Mouse (Mus musculus) adrenal gland, adult 2 months (tissue): ENCODE measurements around the gene Mettl22. TPM values are rescaled to one million over a fixed set of nuclear protein-coding genes. Genes with fewer than 3 reads are reported as not detected.
A peak's percentile ranks its signal among the peaks of the same experiment; 100 is the strongest.

Experiments
- DNase-seq: peaks from one replicate; pipeline ENCODE4 v3.0.0; 2021
- polyA plus RNA-seq: library from polyadenylated mRNA; depleted of rRNA; stranded (reverse); fragments of >200 nt; gene quantifications from 2 replicates; pipeline ENCODE4 v1.2.3, GENCODE M21; 2012
- total RNA-seq, 2 experiments: library from RNA; stranded (reverse); gene quantifications; 2 replicates each; pipeline ENCODE4 v1.2.3; 2021

The Mettl22 gene
- total and polyA plus RNA-seq, 3 experiments: 15.1 to 30.1 (median 19.3) TPM

DNA sequence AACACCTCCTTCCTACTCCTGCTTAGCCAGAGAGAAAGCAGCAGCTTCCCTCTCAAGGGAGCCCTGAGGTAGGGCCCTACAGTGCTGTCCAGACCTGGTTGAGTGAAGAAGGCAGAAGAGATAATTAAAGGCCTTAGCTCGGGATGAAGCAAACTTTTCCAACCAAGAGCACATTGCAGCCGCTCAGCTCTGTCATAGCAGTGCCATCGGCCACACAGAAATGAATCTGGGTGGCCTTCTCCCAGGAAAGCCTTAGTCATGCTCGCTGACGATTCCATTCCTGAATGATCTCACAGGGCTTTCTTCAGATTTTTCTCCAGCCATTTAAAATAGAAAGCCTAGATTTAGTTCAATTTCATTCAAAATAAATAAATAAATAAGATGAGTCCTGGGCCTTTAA is 39.3 kb downstream of the Mettl22 start:
- DNase-seq: peak; percentile 57

DNA sequence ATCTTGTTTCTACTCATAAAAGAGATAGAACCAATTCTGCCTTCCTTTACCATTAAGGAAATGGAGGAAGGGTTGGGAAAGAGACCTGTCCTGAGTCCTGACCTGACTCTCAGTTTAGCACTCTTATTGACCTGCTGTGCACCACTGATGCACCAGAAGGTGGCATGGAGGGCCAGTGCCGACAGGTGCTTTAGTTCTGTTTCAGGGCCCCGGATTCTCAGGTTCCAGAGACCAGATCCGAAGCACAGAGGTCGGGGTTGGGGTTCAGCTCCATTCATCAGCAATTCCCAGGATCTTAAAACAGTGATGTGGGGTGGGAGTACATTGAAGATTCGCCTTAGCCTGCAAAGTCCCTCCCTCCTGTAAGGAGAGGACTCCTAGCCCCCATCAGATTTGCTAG is 42.2 kb downstream of the Mettl22 start:
- DNase-seq: no peak

DNA sequence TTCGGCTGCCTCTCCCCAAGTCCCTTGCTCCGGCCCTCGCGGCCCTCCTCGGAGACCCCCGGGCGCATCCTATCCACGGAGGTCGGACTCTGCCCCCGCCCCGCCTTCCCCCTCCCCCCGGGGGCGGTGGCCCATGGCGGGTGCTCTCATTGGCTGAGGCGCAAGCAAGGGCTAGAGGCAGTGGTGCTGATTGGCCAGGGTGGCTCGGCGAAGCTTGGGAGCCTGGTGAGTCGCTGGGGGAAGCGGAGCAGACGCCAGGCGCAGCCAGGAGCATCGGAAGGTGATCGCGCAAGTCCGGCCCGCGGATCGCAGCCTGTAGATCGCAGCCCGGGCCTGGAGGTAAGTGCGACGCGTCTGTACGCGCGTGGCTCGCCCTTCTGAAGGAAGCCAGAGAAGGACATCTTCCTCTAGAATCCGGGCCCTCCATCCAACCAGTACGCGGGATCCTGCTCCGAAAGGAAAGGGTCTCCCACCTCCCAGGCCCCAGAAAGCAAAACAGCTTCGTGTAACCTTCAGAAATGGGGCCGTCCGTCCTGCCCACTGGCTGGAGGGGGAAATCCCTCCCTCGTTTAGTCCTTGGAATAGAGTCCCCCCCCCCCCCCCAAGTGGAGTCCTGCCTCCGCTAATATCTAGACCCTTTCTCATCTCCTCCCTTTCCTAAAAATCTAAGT is 42.8 kb downstream of the Mettl22 start, which contains the start of gene Abat:
Gene Abat, plus strand, starts transcription at position 194 of the 671 bp plus-strand sequence.
- peak; percentile 97 for DNase-seq

- DNase-seq: peak; percentile 45
These were observed 43.6 kb downstream of the Mettl22 start for GRCm38 (mm10) chr16:8514180-8514579.

DNA sequence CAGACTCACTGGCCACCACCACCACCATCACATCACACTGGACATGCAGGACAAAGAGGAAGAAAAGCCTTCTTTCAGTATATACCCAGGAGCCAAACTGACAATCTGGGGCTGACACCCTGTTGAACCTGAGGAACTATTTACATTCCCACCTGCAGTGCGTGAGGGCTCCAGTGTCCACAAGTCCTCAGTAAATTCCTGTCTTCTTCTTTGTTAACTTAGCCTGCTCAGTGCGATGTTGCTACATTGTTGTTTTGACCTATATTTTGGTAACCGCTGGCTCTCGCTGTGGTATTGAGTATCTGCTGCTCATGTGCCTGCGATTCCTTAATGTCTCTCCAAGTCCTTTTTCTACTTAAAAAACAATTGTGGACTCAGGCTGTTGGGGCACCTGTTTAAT is 49.9 kb downstream of the Mettl22 start:
- no peak for DNase-seq

GRCm38 (mm10) chr16:8521322-8521721 is 50.7 kb downstream of the Mettl22 start:
- no peak for DNase-seq

GRCm38 (mm10) chr16:8523480-8524144 is 53.0 kb downstream of the Mettl22 start:
- DNase-seq: no peak

- no peak for DNase-seq
These were observed 53.7 kb downstream of the Mettl22 start for GRCm38 (mm10) chr16:8524163-8524847.

GRCm38 (mm10) chr16:8525293-8525692 is 54.7 kb downstream of the Mettl22 start:
- no peak for DNase-seq

DNA sequence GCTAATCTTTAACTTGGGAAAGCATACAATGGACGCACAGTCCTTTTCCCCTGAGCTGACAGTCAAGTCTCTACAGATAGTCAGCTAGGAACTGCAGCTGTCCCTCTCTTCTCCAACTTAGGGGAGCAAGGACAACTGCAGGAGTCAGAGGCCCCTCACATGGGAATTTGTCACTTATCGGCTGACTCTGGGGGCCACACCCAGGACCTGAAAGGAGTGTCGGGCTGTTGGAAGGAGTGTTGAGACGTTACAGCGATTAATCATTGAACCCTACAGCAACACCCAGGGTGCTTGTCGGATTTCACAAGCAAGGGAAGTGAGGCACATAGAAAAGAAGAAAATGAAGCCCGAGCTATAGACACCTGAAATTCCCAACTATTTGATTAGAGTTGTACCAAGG is 55.3 kb downstream of the Mettl22 start:
- no peak for DNase-seq

GRCm38 (mm10) chr16:8529389-8529788 is 58.8 kb downstream of the Mettl22 start:
- no peak for DNase-seq

- DNase-seq: no peak
These were observed 59.4 kb downstream of the Mettl22 start for GRCm38 (mm10) chr16:8530018-8530417.

GRCm38 (mm10) chr16:8532461-8532860 is 61.9 kb downstream of the Mettl22 start:
- DNase-seq: no peak

- DNase-seq: no peak
These were observed 62.3 kb downstream of the Mettl22 start for GRCm38 (mm10) chr16:8532894-8533293.

GRCm38 (mm10) chr16:8533477-8533876 is 62.9 kb downstream of the Mettl22 start:
- DNase-seq: no peak

GRCm38 (mm10) chr16:8534466-8535200 is 64.0 kb downstream of the Mettl22 start:
- DNase-seq: no peak

DNA sequence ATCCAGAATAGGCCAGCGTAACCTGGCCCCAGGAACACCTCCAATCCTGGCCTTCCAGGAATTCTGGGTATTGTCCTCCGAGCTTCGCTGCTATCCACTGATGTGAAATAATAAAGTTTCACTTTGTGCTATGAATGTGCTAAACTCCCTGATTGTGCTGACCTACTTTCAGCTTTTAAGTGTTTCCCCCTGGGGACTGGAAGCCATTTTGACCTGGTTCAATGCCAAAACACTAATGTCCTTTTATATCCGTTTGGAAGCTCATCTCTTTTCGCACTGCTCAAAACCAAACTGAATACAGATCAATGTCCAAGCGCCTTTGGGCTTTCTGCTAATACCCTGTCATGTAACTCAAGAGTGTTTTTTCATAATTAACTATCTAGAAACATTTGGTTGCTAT is 64.8 kb downstream of the Mettl22 start:
- DNase-seq: no peak

- peak; percentile 26 for DNase-seq
These were observed 68.7 kb downstream of the Mettl22 start for GRCm38 (mm10) chr16:8539150-8539865.
